25 mouse cellular contexts compared by ENCODE assay signal in genomic region chr2:69239315-69239714, GRCm38 (mm10). TPM values are rescaled to one million over a fixed set of nuclear protein-coding genes. Genes with fewer than 3 reads are reported as not detected.
DNase-seq lines count a peak whose midpoint lies in the region; ATAC-seq and TF ChIP-seq lines count a peak whose summit lies in the region.
"Had no signal": no experiment of that assay in that cellular context is flagged by ENCODE, and none has a peak within 500 bp of the region (broad histone marks: within the 10 kb centered on the region; RNA-seq: fewer than 3 reads in every experiment).

No protein-coding gene starts in this region.

- H3K27me3 ChIP-seq in intestine, embryonic 15.5 days (replicated peaks): no peaks in the 10 kb centered on the region
- no peaks in the 10 kb centered on the region for H3K27me3 ChIP-seq in intestine, postnatal 0 days (replicated peaks; ENCODE audit: control insufficient read depth, insufficient read depth, low read length)
- no peaks in the 10 kb centered on the region for H3K27me3 ChIP-seq in kidney, embryonic 16.5 days (ENCODE audit: insufficient read depth, low read length)
- H3K27me3 ChIP-seq: heart, embryonic 13.5 days had no signal

- H3K4me3 ChIP-seq in intestine, embryonic 15.5 days (replicated peaks): no peak overlapping the region
- H3K4me3 ChIP-seq in intestine, postnatal 0 days (ENCODE audit: low read depth, low read length): no peak overlapping the region
- no peak overlapping the region for H3K4me3 ChIP-seq in kidney, embryonic 16.5 days (ENCODE audit: low read length)
- H3K4me3 ChIP-seq: forebrain, embryonic 10.5 days; forebrain, embryonic 13.5 days; heart, adult 2 months; heart, embryonic 10.5 days; heart, embryonic 13.5 days had no signal

- H3K27ac ChIP-seq in intestine, embryonic 15.5 days: no peak overlapping the region
- H3K27ac ChIP-seq in intestine, postnatal 0 days (ENCODE audit: low read depth, low read length): no peak overlapping the region
- H3K27ac ChIP-seq in kidney, embryonic 16.5 days (ENCODE audit: low read length): no peak overlapping the region
- H3K27ac ChIP-seq: forebrain, embryonic 10.5 days; forebrain, embryonic 13.5 days; heart, adult 2 months; heart, embryonic 10.5 days; heart, embryonic 13.5 days had no signal

- H3K4me2 ChIP-seq in intestine, embryonic 15.5 days (replicated peaks): 0 out of 2 replicates have a peak overlapping the region, but pooled peaks have one; percentile 4
- no peak overlapping the region for H3K4me2 ChIP-seq in intestine, postnatal 0 days (replicated peaks; ENCODE audit: low read depth)
- H3K4me2 ChIP-seq in kidney, embryonic 16.5 days (replicated peaks; ENCODE audit: low read depth, low read length): no peak overlapping the region
- H3K4me2 ChIP-seq: forebrain, embryonic 13.5 days; heart, embryonic 13.5 days had no signal

- no peak overlapping the region for H3K9ac ChIP-seq in intestine, embryonic 15.5 days
- no peak overlapping the region for H3K9ac ChIP-seq in intestine, postnatal 0 days (ENCODE audit: low read depth, low read length)
- no peak overlapping the region for H3K9ac ChIP-seq in kidney, embryonic 16.5 days (replicated peaks; ENCODE audit: low read length)
- H3K9ac ChIP-seq: forebrain, embryonic 13.5 days; heart, embryonic 13.5 days had no signal

- 50% methylated on average over 9 of the region's 9 CpGs for WGBS in intestine, embryonic 15.5 days
- WGBS in intestine, postnatal 0 days: 42% methylated on average over 9 of the region's 9 CpGs
- 19% methylated on average over 9 of the region's 9 CpGs for WGBS in kidney, embryonic 16.5 days

- H3K4me1 ChIP-seq in intestine, embryonic 15.5 days (replicated peaks): no peaks in the 10 kb centered on the region
- no peaks in the 10 kb centered on the region for H3K4me1 ChIP-seq in intestine, postnatal 0 days (replicated peaks; ENCODE audit: control insufficient read depth, insufficient read depth, low read length)
- peaks cover 5% of the 10 kb centered on the region; the same call in 1 of the 2 replicates for H3K4me1 ChIP-seq in kidney, embryonic 16.5 days (ENCODE audit: insufficient read depth, low read length)
- H3K4me1 ChIP-seq: heart, embryonic 10.5 days; heart, embryonic 13.5 days had no signal

- no peak for DNase-seq in kidney, adult 18-20 months
- DNase-seq in kidney, postnatal 36 days: peak; percentile 4 to 21
- DNase-seq in kidney, postnatal 10 days: no peak
- no peak for DNase-seq in thymus, postnatal 10 days (ENCODE audit: low spot score in 2 of 2)
- DNase-seq: adrenal gland, postnatal 10 days; adrenal gland, postnatal 36 days; cerebellum, adult 18-20 months; cerebellum, adult 9-10 months; cerebellum, postnatal 14 days; gastrocnemius, postnatal 10 days; gastrocnemius, postnatal 36 days; heart, adult 2 months; heart, postnatal 14 days; heart, postnatal 4 days had no signal

- H3K9me3 ChIP-seq in intestine, embryonic 15.5 days: no peaks in the 10 kb centered on the region
- no peaks in the 10 kb centered on the region for H3K9me3 ChIP-seq in intestine, postnatal 0 days (ENCODE audit: control insufficient read depth)
- no peaks in the 10 kb centered on the region for H3K9me3 ChIP-seq in kidney, embryonic 16.5 days (ENCODE audit: low read length)
- H3K9me3 ChIP-seq: forebrain, embryonic 10.5 days; forebrain, embryonic 13.5 days; heart, embryonic 10.5 days; heart, embryonic 13.5 days had no signal

- no peaks in the 10 kb centered on the region for H3K36me3 ChIP-seq in intestine, embryonic 15.5 days
- H3K36me3 ChIP-seq in intestine, postnatal 0 days (ENCODE audit: control insufficient read depth, insufficient read depth): no peaks in the 10 kb centered on the region
- no peaks in the 10 kb centered on the region for H3K36me3 ChIP-seq in kidney, embryonic 16.5 days (ENCODE audit: insufficient read depth, low read length)
- H3K36me3 ChIP-seq: forebrain, embryonic 10.5 days; heart, embryonic 10.5 days; heart, embryonic 13.5 days had no signal

- TF ChIP-seq CTCF in intestine, postnatal 0 days (IDR thresholded peaks at IDR 0.05; ENCODE audit: low read depth): no peak

- peak; percentile 56; the same call in 1 of the 2 replicates for ATAC-seq in intestine, embryonic 15.5 days
- ATAC-seq in intestine, postnatal 0 days: no peak
- peak; percentile 82 for ATAC-seq in kidney, embryonic 16.5 days (ENCODE audit: low FRiP score, low TSS enrichment)
- ATAC-seq: activated CD4-positive, CD25-positive, alpha-beta regulatory T cell, adult 4 months; forebrain, embryonic 13.5 days; forebrain, embryonic 16.5 days had no signal

RNA-seq across cellular contexts. Expression of gene G6pc2, which starts 28.4 kb away (rescaled TPM):
- polyA plus RNA-seq in intestine, embryonic 15.5 days (2015; fragmentation: Nextera tagmentation; extraction: Ambion mirVana): 0.73 and 0.90 TPM in 2 replicates
- not detected in 2 replicates for polyA plus RNA-seq in intestine, postnatal 0 days (2015; fragmentation: Nextera tagmentation; extraction: Ambion mirVana)
- polyA plus RNA-seq in kidney, embryonic 16.5 days (2015; fragmentation: Nextera tagmentation; extraction: Ambion mirVana): 3.1 and 4.2 TPM in 2 replicates
- polyA plus RNA-seq: activated CD4-positive, CD25-positive, alpha-beta regulatory T cell, adult 4 months; embryonic facial prominence, embryonic 14.5 days; forebrain, embryonic 10.5 days; forebrain, embryonic 13.5 days; forebrain, embryonic 16.5 days; heart, adult 2 months; heart, embryonic 10.5 days; heart, embryonic 13.5 days; heart, embryonic 16.5 days had no signal

RNA-seq across cellular contexts. Expression of gene Spc25, which starts 33.3 kb away (rescaled TPM):
- polyA plus RNA-seq in intestine, embryonic 15.5 days (2015; fragmentation: Nextera tagmentation; extraction: Ambion mirVana): 120 and 135 TPM in 2 replicates
- 46.0 and 47.8 TPM in 2 replicates for polyA plus RNA-seq in intestine, postnatal 0 days (2015; fragmentation: Nextera tagmentation; extraction: Ambion mirVana)
- 241 and 247 TPM in 2 replicates for polyA plus RNA-seq in kidney, embryonic 16.5 days (2015; fragmentation: Nextera tagmentation; extraction: Ambion mirVana)

Comparison
In these comparisons a context has a peak if more than half of its experiments do, and no peak if none do; other contexts are left out.
1. DNase-seq: peak in kidney, postnatal 36 days (2 of 2); none in kidney, adult 18-20 months (single experiment), kidney, postnatal 10 days (single experiment) and thymus, postnatal 10 days (0 of 2).